Mouse (Mus musculus): Measurements from ENCODE around the gene Lypd3.
"Not testable (repeated sequence)": the region's sequence is repeated elsewhere in the genome, so short reads cannot be mapped to it uniquely, and the experiment has no call there.

Lypd3 gene

DNA sequence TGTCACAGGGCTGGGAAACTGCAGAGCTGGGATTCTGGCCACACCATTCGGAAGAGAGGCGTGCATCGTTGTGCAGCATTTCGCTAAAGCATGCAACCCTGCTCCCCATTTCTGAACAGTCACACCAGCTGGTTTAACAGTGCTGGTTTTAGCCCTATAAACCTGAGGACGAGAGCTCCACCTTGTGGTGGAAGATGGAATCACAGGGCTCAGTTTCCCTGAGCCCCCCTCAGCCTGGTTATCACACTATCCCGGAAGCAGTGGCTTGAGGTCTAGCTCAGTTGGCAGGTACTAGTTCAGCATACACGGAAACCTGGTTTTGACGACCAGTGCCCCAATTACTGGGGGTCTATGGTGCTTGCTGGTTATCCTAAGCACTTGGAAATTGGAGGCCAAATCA is 26.2 kb downstream of the Lypd3 start:
- peak; percentile 50 to 55 for DNase-seq (ENCODE audit: low spot score in 2 of 2)

DNA sequence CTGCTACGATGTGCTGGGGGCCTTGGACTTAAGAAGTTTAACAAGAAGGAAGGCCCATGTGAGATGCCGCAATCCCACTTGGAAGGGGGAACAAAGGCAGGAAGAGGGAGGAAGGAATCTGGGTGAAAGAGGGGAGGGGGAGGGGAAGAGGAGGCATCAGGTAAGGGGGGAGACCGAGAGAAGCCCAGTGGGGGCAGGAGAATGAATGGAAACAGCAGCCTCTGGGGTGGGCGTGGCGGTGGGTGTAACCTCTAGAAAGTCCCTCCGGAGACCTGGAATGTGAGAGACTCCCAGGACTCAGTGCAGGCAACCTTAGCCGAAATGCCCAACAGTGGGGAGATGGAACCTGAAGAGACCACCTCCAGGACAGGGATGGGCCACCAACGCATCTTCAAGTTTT is 28.0 kb downstream of the Lypd3 start:
- no peak for DNase-seq (ENCODE audit: low spot score in 2 of 2)

- no peak for DNase-seq (ENCODE audit: low spot score in 2 of 2)
Measured at GRCm38 (mm10) chr7:24664959-24665358, 28.6 kb downstream of the Lypd3 start.

GRCm38 (mm10) chr7:24671944-24672439 is 35.6 kb downstream of the Lypd3 start:
- no peak for DNase-seq (ENCODE audit: low spot score in 2 of 2)

DNA sequence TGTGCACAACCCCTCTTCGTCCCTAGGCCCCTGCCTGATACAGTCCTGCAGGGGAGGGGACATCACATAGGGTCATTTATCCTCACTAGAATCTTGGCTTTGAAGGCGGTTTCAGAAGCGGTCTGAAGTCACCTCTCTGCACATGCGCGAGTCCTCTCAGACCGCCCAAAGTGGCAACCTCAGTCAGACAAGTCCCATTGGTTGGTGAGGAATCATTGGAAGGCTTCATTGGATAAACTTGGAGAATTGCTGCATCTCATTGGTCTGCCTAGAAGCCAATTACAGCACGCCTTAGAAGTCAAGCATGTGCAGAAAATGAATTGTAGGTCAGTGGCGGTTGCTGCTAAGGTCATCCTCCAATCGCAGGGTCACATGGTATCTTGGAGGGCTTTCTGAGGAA is 40.2 kb downstream of the Lypd3 start, which contains the start of gene Tex101:
Tex101 (minus strand) TSS at position 101 of the 400 bp plus-strand sequence.
- DNase-seq (ENCODE audit: low spot score in 2 of 2) = no peak

DNA sequence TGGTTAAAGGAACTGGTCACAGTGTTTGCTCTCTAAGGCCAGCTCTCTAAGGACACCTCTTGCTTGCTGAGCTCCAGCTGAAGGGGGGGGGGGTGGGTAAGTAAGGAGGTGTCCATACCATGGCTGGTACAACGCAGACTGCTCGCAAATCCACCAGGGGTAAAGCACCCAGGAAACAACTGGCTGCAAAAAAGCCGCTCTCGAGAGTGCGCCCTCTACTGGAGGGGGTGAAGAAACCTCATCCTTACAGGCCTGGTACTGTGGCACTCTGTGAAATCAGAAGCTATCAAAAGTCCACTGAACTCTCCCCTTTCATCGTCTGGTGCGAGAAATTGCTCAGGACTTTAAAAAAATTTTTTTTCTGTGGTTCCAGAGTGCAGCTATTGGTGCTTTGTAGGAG is 47.8 kb downstream of the Lypd3 start:
- not testable (repeated sequence) for DNase-seq (ENCODE audit: low spot score in 2 of 2)

DNA sequence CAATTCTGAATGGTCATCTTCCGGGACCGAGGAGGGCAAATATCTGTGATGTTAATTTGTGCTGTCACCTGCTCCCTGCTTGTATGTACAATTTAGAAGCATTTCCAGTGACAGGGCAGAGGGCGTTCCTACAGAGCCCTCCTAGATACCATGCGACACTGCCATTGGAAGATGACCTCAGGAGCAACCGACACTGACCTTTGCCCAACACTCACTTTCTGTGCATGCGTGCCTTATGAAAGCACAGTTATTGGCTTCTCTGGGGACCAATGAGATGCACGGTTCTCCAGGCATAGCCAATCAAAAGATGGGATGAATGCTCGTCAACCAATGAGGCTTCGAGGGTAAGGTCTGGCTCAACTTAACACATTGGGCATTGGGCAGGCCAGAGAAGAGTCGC is 51.2 kb downstream of the Lypd3 start:
- not testable (repeated sequence) for DNase-seq (ENCODE audit: low spot score in 2 of 2)
